Mouse (Mus musculus) gastrocnemius, postnatal 25 days (tissue): Measurements from ENCODE around the gene Tgm3. TPM values are rescaled to one million over a fixed set of nuclear protein-coding genes. Genes with fewer than 3 reads are reported as not detected.

Source experiments
- DNase-seq: peaks from one replicate; pipeline ENCODE4 v3.0.0; 2022
- long read RNA-seq, 2 experiments: library from polyadenylated mRNA; stranded (forward); transcript quantifications; one replicate each; pipeline ENCODE4 v2.0.0; 2021
- total RNA-seq, 2 experiments: library from RNA; stranded (reverse); gene quantifications; 1 replicate in 1 of 2; 2 replicates in 1 of 2; pipeline ENCODE4 v1.2.3; 2021

Gene Tgm3
- total RNA-seq, result not detected
- long read RNA-seq, experiment 1, result 0 reads
- long read RNA-seq, experiment 2, result 0 reads

DNA sequence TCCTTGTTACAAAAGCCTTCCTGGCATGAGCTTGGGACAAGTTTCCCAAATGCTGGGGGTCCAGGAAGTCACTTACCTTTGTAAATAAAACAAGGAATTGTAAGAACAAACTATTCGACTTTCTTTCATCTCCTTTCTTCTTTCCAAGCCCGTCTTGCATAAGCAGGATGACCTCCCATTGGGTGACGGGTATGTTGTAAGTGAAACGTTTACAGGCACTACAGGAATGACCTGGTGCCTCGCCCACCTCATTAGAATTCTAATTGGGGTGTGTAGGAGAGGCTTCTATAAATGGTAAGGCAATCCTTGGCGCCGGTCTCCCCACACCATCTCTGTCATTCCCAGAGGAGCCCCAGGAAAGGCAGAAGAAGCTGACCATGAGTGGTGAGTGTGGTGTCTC is at the start of gene Tgm3:
Gene Tgm3 (plus strand): TSS at position 324 of the 400 bp plus-strand sequence.
- DNase-seq, result no peak

DNA sequence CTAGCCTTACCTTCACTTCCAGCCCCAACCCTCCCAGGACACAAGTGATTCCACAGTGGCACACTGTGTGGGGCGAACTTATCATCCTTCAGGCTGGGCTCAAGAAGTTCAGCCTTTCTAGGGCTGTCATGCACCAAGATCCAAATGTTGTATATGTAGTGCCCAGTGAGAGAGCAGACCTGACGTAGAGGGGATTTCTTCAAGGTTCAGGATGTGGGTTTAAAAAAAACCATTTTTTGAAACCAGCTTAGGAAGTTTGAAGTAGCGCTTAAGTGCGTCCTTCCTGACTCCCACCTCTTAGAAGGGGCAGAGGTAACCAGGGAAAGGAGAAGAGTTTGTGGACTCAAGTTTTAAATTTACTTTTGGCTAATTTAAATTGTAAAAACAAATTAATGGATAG is 31.5 kb upstream of the Tgm3 start:
- DNase-seq, result no peak

DNA sequence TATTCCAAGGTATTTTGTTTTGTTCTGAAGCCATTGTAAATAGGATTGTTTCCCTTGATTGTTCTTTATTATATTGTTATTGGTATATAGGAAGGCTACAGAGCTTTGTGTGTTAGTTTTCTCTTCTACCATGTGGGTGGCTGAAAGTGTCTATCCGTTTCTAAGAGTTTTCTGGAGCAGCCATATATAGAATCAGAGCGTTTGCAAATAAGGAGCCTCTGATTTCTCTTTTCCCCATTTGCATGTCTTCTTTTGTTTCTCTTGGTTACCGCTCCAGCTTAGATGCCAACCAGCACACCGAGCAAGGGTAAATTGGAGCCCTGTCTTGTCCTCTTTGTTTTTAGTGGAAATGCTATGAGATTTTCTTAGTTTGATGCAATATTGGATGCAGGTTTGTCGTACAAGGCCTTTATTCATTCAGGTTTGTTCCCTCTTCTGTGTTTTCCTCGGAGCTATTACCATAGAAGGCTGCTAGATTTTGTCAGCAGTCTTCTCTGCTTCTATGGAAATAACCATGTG is 24.6 kb upstream of the Tgm3 start:
- no peak for DNase-seq

DNA sequence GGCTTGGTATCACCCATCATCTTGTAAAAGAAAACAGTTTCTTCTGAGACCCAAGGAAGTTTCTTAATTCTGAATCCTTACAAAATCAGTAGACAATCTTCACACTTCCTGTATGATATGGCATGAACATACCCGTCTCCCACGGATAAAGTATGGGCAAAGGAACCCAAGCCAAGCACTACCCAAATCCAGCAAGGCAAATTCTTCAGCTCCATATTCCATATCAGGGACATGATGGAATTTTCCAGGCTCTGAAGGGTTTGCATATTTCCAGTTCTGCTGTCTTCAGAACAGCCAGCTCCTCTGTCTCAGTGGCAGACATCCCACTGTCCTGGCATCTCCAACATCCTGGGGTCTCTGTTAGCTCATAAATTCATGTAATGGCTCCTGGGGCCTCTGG is 22.5 kb upstream of the Tgm3 start:
- no peak for DNase-seq

DNA sequence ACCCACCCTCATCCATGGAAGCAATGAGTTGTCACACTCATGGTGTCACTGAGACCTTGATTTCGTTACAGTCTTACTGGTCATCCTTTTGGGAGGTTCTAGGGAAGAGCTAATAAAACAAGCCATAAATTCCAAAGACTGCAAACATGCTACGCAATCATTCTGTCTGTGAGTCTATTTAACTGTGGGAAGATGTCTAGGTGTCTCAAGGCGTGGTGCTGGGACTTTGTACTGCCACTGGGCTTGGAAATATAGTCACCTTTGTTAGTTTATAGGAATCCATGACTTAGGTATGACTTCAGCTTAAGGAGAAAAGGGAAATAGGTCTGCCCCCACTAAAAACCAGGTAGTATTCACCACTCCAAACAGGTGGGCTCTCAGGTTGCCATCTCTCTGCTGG is 17.7 kb upstream of the Tgm3 start:
- no peak for DNase-seq

- DNase-seq, result no peak
Observed at GRCm38 (mm10) chr2:129998476-129998875, 13.7 kb upstream of the Tgm3 start.

- no peak for DNase-seq
Observed at GRCm38 (mm10) chr2:129999296-129999695, 12.9 kb upstream of the Tgm3 start.

- no peak for DNase-seq
Observed at GRCm38 (mm10) chr2:130000601-130001000, 11.5 kb upstream of the Tgm3 start.

GRCm38 (mm10) chr2:130004046-130004445 is 8.1 kb upstream of the Tgm3 start:
- DNase-seq, result no peak

DNA sequence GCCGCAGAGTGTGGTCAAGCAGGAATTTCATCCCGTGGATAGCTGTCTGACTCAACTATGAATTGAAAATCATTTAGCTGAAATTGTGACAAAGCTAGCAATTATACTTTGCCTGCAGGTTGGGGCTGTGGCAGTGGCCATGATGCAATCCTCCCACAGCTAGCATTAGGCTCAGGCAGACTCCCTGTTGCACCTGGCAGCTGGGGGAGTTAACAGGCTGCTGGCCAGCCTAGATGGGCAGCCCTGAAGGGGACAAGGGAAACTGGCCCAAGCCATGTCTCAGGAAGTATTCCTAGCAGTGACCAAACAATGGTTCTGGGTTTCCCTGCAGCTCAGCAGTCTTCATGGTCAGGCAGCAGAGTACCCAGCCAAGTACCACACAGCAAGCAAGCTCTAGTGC is 2.8 kb upstream of the Tgm3 start:
- DNase-seq, result no peak

DNA sequence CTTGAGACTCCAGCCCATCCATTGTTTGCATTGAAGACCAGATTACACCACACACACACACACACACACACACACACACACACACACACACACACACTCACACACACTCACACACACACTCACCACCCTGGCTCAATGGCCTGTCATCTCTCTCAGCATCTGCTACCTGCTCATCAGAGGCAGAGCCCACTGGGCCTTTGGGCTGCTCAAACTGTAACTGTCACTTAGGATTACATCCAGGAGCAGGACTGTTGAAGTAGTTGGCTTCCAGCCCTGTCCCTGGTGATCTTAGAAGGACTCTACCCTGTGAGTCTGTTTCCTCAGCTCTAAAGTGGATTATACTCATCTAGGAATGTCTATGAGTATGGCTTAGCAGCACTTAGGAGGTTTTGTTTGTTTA is 1.5 kb downstream of the Tgm3 start:
- DNase-seq, result no peak

- no peak for DNase-seq
Observed at GRCm38 (mm10) chr2:130015196-130015595, 3.0 kb downstream of the Tgm3 start.

- DNase-seq, result no peak
Observed at GRCm38 (mm10) chr2:130018084-130018483, 5.9 kb downstream of the Tgm3 start.

DNA sequence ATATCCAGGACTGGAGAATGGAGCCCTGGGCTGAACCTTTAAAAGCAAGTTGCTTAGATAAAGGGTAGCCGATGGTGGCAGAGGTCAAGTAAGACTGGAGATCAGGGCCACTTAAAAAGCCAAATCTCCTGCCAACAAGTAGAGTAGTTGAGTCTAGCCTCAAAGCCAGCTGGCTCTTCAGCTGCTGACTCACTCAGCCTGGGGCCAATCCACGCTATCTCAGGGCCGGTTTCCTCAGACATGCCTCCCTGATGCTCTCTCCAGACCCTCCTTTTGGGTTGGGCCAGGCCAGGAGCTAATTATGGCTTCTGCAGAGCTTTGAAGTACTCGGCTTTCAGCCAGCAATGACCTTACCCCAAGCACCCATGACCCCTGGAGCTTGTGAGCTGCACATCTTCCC is 15.7 kb downstream of the Tgm3 start:
- DNase-seq, result peak; percentile 23

DNA sequence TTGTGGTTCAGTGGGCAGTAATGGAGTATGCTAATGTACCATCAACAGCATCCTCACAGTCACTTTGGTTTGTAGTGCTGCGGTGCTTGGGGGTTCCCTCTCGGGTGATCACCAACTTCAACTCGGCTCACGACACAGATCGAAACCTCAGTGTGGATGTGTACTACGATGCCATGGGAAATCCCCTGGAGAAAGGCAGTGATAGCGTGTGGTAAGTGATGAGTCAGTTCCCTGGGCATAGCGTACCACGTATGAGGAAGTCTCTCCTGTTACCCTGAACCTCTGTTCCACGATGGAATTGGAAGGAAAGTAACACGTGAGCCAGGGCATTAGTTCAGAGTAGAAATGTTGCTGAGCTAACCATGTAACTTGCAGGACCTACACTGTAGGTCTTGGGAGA is 17.7 kb downstream of the Tgm3 start:
- no peak for DNase-seq

DNA sequence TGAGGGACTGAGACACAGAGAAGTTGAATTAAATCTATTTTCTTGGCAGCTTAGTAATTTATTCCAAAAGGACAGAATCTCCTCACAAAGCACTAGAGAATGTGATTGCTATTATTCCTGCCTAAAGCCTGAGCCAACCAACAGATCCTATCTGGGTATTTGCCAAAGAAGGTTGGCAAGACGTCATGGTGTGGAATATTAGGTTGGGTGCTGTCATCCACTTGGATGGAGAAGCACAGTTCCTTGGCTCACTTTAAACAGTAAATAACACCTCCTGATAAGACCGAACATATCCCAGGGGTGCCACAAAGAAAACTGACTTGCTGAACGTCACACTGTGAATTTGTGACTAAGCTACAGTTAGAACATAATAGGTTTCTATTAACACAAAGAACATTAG is 20.5 kb downstream of the Tgm3 start:
- DNase-seq, result no peak

DNA sequence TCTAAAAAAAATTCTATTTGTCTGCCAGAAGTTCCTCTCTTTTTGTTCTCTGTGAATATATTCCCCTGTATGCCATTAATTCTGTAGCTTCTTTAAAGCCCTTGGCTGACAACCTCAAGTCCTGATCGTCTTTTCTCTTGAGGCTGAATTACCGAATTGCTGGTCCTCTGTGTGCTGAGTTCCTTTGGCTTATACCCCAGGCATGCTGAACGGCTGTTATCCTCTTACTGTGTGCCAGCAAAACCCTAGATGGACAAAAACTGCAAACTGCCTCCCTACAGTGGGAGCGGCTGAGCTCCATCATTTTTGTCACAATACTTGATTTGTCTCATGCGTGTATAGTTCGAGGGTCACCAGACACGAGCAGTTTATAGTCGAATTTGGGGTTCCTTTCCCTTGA is 24.7 kb downstream of the Tgm3 start:
- DNase-seq, result no peak

GRCm38 (mm10) chr2:130038971-130039370 is 26.8 kb downstream of the Tgm3 start:
- no peak for DNase-seq

- DNase-seq, result no peak
Observed at GRCm38 (mm10) chr2:130040190-130040886, 28.2 kb downstream of the Tgm3 start.

- no peak for DNase-seq
Observed at GRCm38 (mm10) chr2:130043835-130044234, 31.7 kb downstream of the Tgm3 start.

GRCm38 (mm10) chr2:130047923-130048440 is 35.8 kb downstream of the Tgm3 start:
- no peak for DNase-seq

- no peak for DNase-seq
Observed at GRCm38 (mm10) chr2:130048792-130049191, 36.6 kb downstream of the Tgm3 start.

DNA sequence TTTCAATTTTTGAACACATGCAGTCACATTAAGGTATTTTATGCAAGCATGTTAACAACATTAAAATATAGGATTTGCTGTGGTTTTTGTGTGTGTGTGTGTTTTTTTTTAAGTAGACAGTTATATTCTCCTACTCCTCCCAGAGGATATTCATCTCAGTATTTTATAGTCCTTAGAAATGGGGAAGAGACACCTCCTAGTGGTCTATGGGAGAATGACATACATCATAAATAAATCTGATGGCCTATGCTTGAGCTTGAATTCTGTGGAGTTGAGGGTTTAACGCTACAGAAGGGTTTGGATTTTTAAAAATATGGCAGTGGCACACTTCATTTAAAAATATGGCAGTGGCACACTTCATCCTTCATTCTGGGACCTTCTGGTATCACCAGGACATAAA is 46.0 kb downstream of the Tgm3 start:
- no peak for DNase-seq

GRCm38 (mm10) chr2:130068228-130068627 is 56.1 kb downstream of the Tgm3 start:
- no peak for DNase-seq
